Mouse (Mus musculus): ENCODE measurements around the gene Mprip. TPM values are rescaled to one million over a fixed set of nuclear protein-coding genes. Genes with fewer than 3 reads are reported as not detected.
"Not testable (repeated sequence)": the region's sequence is repeated elsewhere in the genome, so short reads cannot be mapped to it uniquely, and the experiment has no call there.

The Mprip gene
- polyA plus RNA-seq, 1 experiment from 2014 or later = 51.1 TPM

GRCm38 (mm10) chr11:59721385-59721784, 60.3 kb downstream of the Mprip start:
- DNase-seq (ENCODE audit: low spot score) (peak; percentile 57), ATAC-seq (ENCODE audit: low FRiP score, low TSS enrichment) (no peak)
- no peaks in the 10 kb centered on the region for H3K36me3 ChIP-seq (ENCODE audit: control insufficient read depth, insufficient read depth, low read length)
- WGBS = 17% methylated on average over 2 of the region's 2 CpGs
- H3K27me3 ChIP-seq (ENCODE audit: control insufficient read depth, insufficient read depth, low read length) = no peaks in the 10 kb centered on the region
- no peak overlapping the region; the same call in 1 of the 2 replicates for H3K27ac ChIP-seq (replicated peaks)
- no peak overlapping the region for H3K4me3 ChIP-seq (ENCODE audit: low read depth, low read length)
- TF ChIP-seq CTCF (IDR thresholded peaks at IDR 0.05; ENCODE audit: low read depth) (no peak), EP300 (optimal IDR thresholded peaks at IDR 0.05) (no peak)
- no peaks in the 10 kb centered on the region for H3K9me3 ChIP-seq (ENCODE audit: control insufficient read depth, low read length)
- H3K4me1 ChIP-seq (replicated peaks; ENCODE audit: control insufficient read depth, insufficient read depth) = no peaks in the 10 kb centered on the region
- no peak overlapping the region for H3K9ac ChIP-seq (ENCODE audit: low read length)
- H3K4me2 ChIP-seq (replicated peaks; ENCODE audit: low read depth) = no peak overlapping the region

- Histone ChIP-seq H3K27ac (replicated peaks) (no peak overlapping the region), H3K36me3 (ENCODE audit: control insufficient read depth, insufficient read depth, low read length) (peaks cover 9% of the 10 kb centered on the region; the same call in 1 of the 2 replicates), H3K27me3 (ENCODE audit: control insufficient read depth, insufficient read depth, low read length) (no peaks in the 10 kb centered on the region), H3K4me2 (replicated peaks; ENCODE audit: low read depth) (no peak overlapping the region), H3K9me3 (ENCODE audit: control insufficient read depth, low read length) (no peaks in the 10 kb centered on the region), H3K4me3 (ENCODE audit: low read depth, low read length) (no peak overlapping the region), H3K9ac (ENCODE audit: low read length) (no peak overlapping the region), H3K4me1 (replicated peaks; ENCODE audit: control insufficient read depth, insufficient read depth) (0 out of 2 replicates have a peak, but pooled peaks cover 2% of the 10 kb centered on the region)
- ATAC-seq (ENCODE audit: low FRiP score, low TSS enrichment) = peak; percentile 24; the same call in 1 of the 2 replicates
- no peak for DNase-seq (ENCODE audit: low spot score)
- no peak for TF ChIP-seq CTCF (IDR thresholded peaks at IDR 0.05; ENCODE audit: low read depth)
- no peak for TF ChIP-seq EP300 (optimal IDR thresholded peaks at IDR 0.05)
- 64% methylated on average over 3 of the region's 3 CpGs for WGBS
These were observed 66.1 kb downstream of the Mprip start for GRCm38 (mm10) chr11:59727204-59727603.

GRCm38 (mm10) chr11:59731821-59732220, 70.7 kb downstream of the Mprip start:
- WGBS = 43% methylated on average over 3 of the region's 3 CpGs
- H3K36me3 ChIP-seq (ENCODE audit: control insufficient read depth, insufficient read depth, low read length) = peaks cover 21% of the 10 kb centered on the region
- no peak for TF ChIP-seq CTCF (IDR thresholded peaks at IDR 0.05; ENCODE audit: low read depth)
- no peak for TF ChIP-seq EP300 (optimal IDR thresholded peaks at IDR 0.05)

GRCm38 (mm10) chr11:59732407-59733066, 71.4 kb downstream of the Mprip start:
- Histone ChIP-seq H3K36me3 (ENCODE audit: control insufficient read depth, insufficient read depth, low read length) (peaks cover 26% of the 10 kb centered on the region), H3K9ac (ENCODE audit: low read length) (no peak overlapping the region), H3K4me2 (replicated peaks; ENCODE audit: low read depth) (no peak overlapping the region), H3K27ac (replicated peaks) (peak overlapping the region; percentile 91), H3K4me1 (replicated peaks; ENCODE audit: control insufficient read depth, insufficient read depth) (0 out of 2 replicates have a peak, but pooled peaks cover 2% of the 10 kb centered on the region), H3K4me3 (ENCODE audit: low read depth, low read length) (no peak overlapping the region), H3K9me3 (ENCODE audit: control insufficient read depth, low read length) (no peaks in the 10 kb centered on the region), H3K27me3 (ENCODE audit: control insufficient read depth, insufficient read depth, low read length) (no peaks in the 10 kb centered on the region)
- WGBS = 47% methylated on average over 1 of the region's 1 CpGs
- TF ChIP-seq CTCF (IDR thresholded peaks at IDR 0.05; ENCODE audit: low read depth) (peak; percentile 60), EP300 (optimal IDR thresholded peaks at IDR 0.05) (peak; percentile 74)
- peak; percentile 90 for ATAC-seq (ENCODE audit: low FRiP score, low TSS enrichment)
- DNase-seq (ENCODE audit: low spot score) = peak; percentile 46

More at GRCm38 (mm10) chr11:59731821-59732220, 70.7 kb downstream of the Mprip start:
- Histone ChIP-seq H3K4me1 (replicated peaks; ENCODE audit: control insufficient read depth, insufficient read depth) (0 out of 2 replicates have a peak, but pooled peaks cover 2% of the 10 kb centered on the region), H3K27ac (replicated peaks) (peak overlapping the region; percentile 91), H3K9me3 (ENCODE audit: control insufficient read depth, low read length) (no peaks in the 10 kb centered on the region), H3K4me3 (ENCODE audit: low read depth, low read length) (no peak overlapping the region), H3K9ac (ENCODE audit: low read length) (no peak overlapping the region), H3K4me2 (replicated peaks; ENCODE audit: low read depth) (no peak overlapping the region), H3K27me3 (ENCODE audit: control insufficient read depth, insufficient read depth, low read length) (no peaks in the 10 kb centered on the region)
- DNase-seq (ENCODE audit: low spot score) (no peak), ATAC-seq (ENCODE audit: low FRiP score, low TSS enrichment) (no peak)

- WGBS = 68% methylated on average over 5 of the region's 5 CpGs
- DNase-seq (ENCODE audit: low spot score); H3K9me3 ChIP-seq (ENCODE audit: control insufficient read depth, low read length); H3K4me1 ChIP-seq (replicated peaks; ENCODE audit: control insufficient read depth, insufficient read depth); H3K4me2 ChIP-seq (replicated peaks; ENCODE audit: low read depth); H3K4me3 ChIP-seq (ENCODE audit: low read depth, low read length); ATAC-seq (ENCODE audit: low FRiP score, low TSS enrichment); H3K9ac ChIP-seq (ENCODE audit: low read length); H3K27me3 ChIP-seq (ENCODE audit: control insufficient read depth, insufficient read depth, low read length): not testable (repeated sequence)
- peak; percentile 53 for TF ChIP-seq CTCF (IDR thresholded peaks at IDR 0.05; ENCODE audit: low read depth)
- Histone ChIP-seq H3K36me3 (ENCODE audit: control insufficient read depth, insufficient read depth, low read length) (peaks cover 32% of the 10 kb centered on the region), H3K27ac (replicated peaks) (peak overlapping the region; percentile 70)
These were observed 72.5 kb downstream of the Mprip start for GRCm38 (mm10) chr11:59733600-59733999.

- H3K4me1 ChIP-seq (replicated peaks; ENCODE audit: control insufficient read depth, insufficient read depth) = 0 out of 2 replicates have a peak, but pooled peaks cover 2% of the 10 kb centered on the region
- no peak for TF ChIP-seq EP300 (optimal IDR thresholded peaks at IDR 0.05)
- no peak for TF ChIP-seq CTCF (IDR thresholded peaks at IDR 0.05; ENCODE audit: low read depth)
- H3K27me3 ChIP-seq (ENCODE audit: control insufficient read depth, insufficient read depth, low read length) = no peaks in the 10 kb centered on the region
- ATAC-seq (ENCODE audit: low FRiP score, low TSS enrichment) (no peak), DNase-seq (ENCODE audit: low spot score) (no peak)
- no peak overlapping the region for H3K27ac ChIP-seq (replicated peaks)
- peaks cover 32% of the 10 kb centered on the region for H3K36me3 ChIP-seq (ENCODE audit: control insufficient read depth, insufficient read depth, low read length)
- no peaks in the 10 kb centered on the region for H3K9me3 ChIP-seq (ENCODE audit: control insufficient read depth, low read length)
- no peak overlapping the region for H3K4me3 ChIP-seq (ENCODE audit: low read depth, low read length)
- WGBS = 45% methylated on average over 1 of the region's 1 CpGs
- H3K4me2 ChIP-seq (replicated peaks; ENCODE audit: low read depth) = no peak overlapping the region
- H3K9ac ChIP-seq (ENCODE audit: low read length) = no peak overlapping the region
These were observed 73.2 kb downstream of the Mprip start for GRCm38 (mm10) chr11:59734335-59734734.

- 89% methylated on average over 4 of the region's 4 CpGs for WGBS
- not testable (repeated sequence) for H3K9ac ChIP-seq (ENCODE audit: low read length); H3K4me3 ChIP-seq (ENCODE audit: low read depth, low read length); H3K4me1 ChIP-seq (replicated peaks; ENCODE audit: control insufficient read depth, insufficient read depth); DNase-seq (ENCODE audit: low spot score); H3K4me2 ChIP-seq (replicated peaks; ENCODE audit: low read depth); H3K9me3 ChIP-seq (ENCODE audit: control insufficient read depth, low read length); H3K27ac ChIP-seq (replicated peaks); ATAC-seq (ENCODE audit: low FRiP score, low TSS enrichment); H3K27me3 ChIP-seq (ENCODE audit: control insufficient read depth, insufficient read depth, low read length)
- peaks cover 38% of the 10 kb centered on the region for H3K36me3 ChIP-seq (ENCODE audit: control insufficient read depth, insufficient read depth, low read length)
These were observed 74.8 kb downstream of the Mprip start for GRCm38 (mm10) chr11:59735938-59736337.

Data from stomach, postnatal 0 days (tissue).